Mouse (Mus musculus): ENCODE results near the gene Nlrc3. TPM values are rescaled to one million over a fixed set of nuclear protein-coding genes. Genes with fewer than 3 reads are reported as not detected.
"Not testable (repeated sequence)": the region's sequence is repeated elsewhere in the genome, so short reads cannot be mapped to it uniquely, and the experiment has no call there.

The Nlrc3 gene
- 0.57 and 0.65 TPM in 2 replicates for polyA plus RNA-seq (2014; fragmentation: Nextera tagmentation; extraction: Ambion mirVana)

- ATAC-seq (ENCODE audit: insufficient number of reproducible peaks, low FRiP score, low TSS enrichment, low read depth), result no peak
- Histone ChIP-seq H3K27ac (replicated peaks; ENCODE audit: low read depth, low read length) (no peak within 1 kb of the TSS), H3K36me3 (ENCODE audit: control insufficient read depth, insufficient read depth, low read length) (peaks cover 15% of the 10 kb centered on the region), H3K9me3 (ENCODE audit: control insufficient read depth, low read length) (no peaks in the 10 kb centered on the region), H3K4me3 (ENCODE audit: low read depth, low read length) (no peak within 1 kb of the TSS), H3K9ac (ENCODE audit: low read length) (no peak within 1 kb of the TSS), H3K27me3 (ENCODE audit: control insufficient read depth, insufficient read depth, low read length) (no peaks in the 10 kb centered on the region), H3K4me2 (ENCODE audit: low read depth, severe bottlenecking) (no peak within 1 kb of the TSS), H3K4me1 (ENCODE audit: control insufficient read depth, insufficient read depth, low read length) (no peaks in the 10 kb centered on the region)
- no peak for DNase-seq (ENCODE audit: low spot score)
- WGBS, result 72% methylated on average over 4 of the region's 4 CpGs
Observed at GRCm38 (mm10) chr16:3976251-3976671, at the start of gene Nlrc3. Gene Nlrc3 (minus strand): TSS chr16:3976632.

- no peak for ATAC-seq (ENCODE audit: insufficient number of reproducible peaks, low FRiP score, low TSS enrichment, low read depth)
- Histone ChIP-seq H3K4me1 (ENCODE audit: control insufficient read depth, insufficient read depth, low read length) (no peaks in the 10 kb centered on the region), H3K9me3 (ENCODE audit: control insufficient read depth, low read length) (no peaks in the 10 kb centered on the region), H3K36me3 (ENCODE audit: control insufficient read depth, insufficient read depth, low read length) (no peaks in the 10 kb centered on the region), H3K27me3 (ENCODE audit: control insufficient read depth, insufficient read depth, low read length) (no peaks in the 10 kb centered on the region), H3K27ac (replicated peaks; ENCODE audit: low read depth, low read length) (no peak overlapping the region), H3K9ac (ENCODE audit: low read length) (no peak overlapping the region), H3K4me2 (ENCODE audit: low read depth, severe bottlenecking) (no peak overlapping the region), H3K4me3 (ENCODE audit: low read depth, low read length) (no peak overlapping the region)
- no peak for DNase-seq (ENCODE audit: low spot score)
- WGBS, result 74% methylated on average over 4 of the region's 4 CpGs
Observed at GRCm38 (mm10) chr16:4022719-4023118, 46.3 kb upstream of the Nlrc3 start.

- 78% methylated on average over 1 of the region's 1 CpGs for WGBS
- Histone ChIP-seq H3K4me2 (ENCODE audit: low read depth, severe bottlenecking) (no peak overlapping the region), H3K27ac (replicated peaks; ENCODE audit: low read depth, low read length) (no peak overlapping the region), H3K27me3 (ENCODE audit: control insufficient read depth, insufficient read depth, low read length) (no peaks in the 10 kb centered on the region), H3K36me3 (ENCODE audit: control insufficient read depth, insufficient read depth, low read length) (no peaks in the 10 kb centered on the region), H3K4me1 (ENCODE audit: control insufficient read depth, insufficient read depth, low read length) (no peaks in the 10 kb centered on the region), H3K4me3 (ENCODE audit: low read depth, low read length) (no peak overlapping the region), H3K9me3 (ENCODE audit: control insufficient read depth, low read length) (no peaks in the 10 kb centered on the region), H3K9ac (ENCODE audit: low read length) (no peak overlapping the region)
- DNase-seq (ENCODE audit: low spot score), result no peak
- ATAC-seq (ENCODE audit: insufficient number of reproducible peaks, low FRiP score, low TSS enrichment, low read depth), result no peak
Observed at GRCm38 (mm10) chr16:4021241-4021640, 44.8 kb upstream of the Nlrc3 start.

- not testable (repeated sequence) for H3K4me2 ChIP-seq (ENCODE audit: low read depth, severe bottlenecking); H3K27me3 ChIP-seq (ENCODE audit: control insufficient read depth, insufficient read depth, low read length); ATAC-seq (ENCODE audit: insufficient number of reproducible peaks, low FRiP score, low TSS enrichment, low read depth); H3K4me3 ChIP-seq (ENCODE audit: low read depth, low read length); H3K27ac ChIP-seq (replicated peaks; ENCODE audit: low read depth, low read length); H3K9ac ChIP-seq (ENCODE audit: low read length); H3K4me1 ChIP-seq (ENCODE audit: control insufficient read depth, insufficient read depth, low read length); H3K9me3 ChIP-seq (ENCODE audit: control insufficient read depth, low read length); DNase-seq (ENCODE audit: low spot score); H3K36me3 ChIP-seq (ENCODE audit: control insufficient read depth, insufficient read depth, low read length)
- 67% methylated on average over 6 of the region's 6 CpGs for WGBS
Observed at GRCm38 (mm10) chr16:4017466-4017865, 41.0 kb upstream of the Nlrc3 start.

GRCm38 (mm10) chr16:4016786-4017185, 40.4 kb upstream of the Nlrc3 start:
- not testable (repeated sequence) for H3K9me3 ChIP-seq (ENCODE audit: control insufficient read depth, low read length); H3K36me3 ChIP-seq (ENCODE audit: control insufficient read depth, insufficient read depth, low read length); H3K4me1 ChIP-seq (ENCODE audit: control insufficient read depth, insufficient read depth, low read length); H3K9ac ChIP-seq (ENCODE audit: low read length); H3K27ac ChIP-seq (replicated peaks; ENCODE audit: low read depth, low read length); DNase-seq (ENCODE audit: low spot score); H3K27me3 ChIP-seq (ENCODE audit: control insufficient read depth, insufficient read depth, low read length); H3K4me3 ChIP-seq (ENCODE audit: low read depth, low read length); ATAC-seq (ENCODE audit: insufficient number of reproducible peaks, low FRiP score, low TSS enrichment, low read depth); H3K4me2 ChIP-seq (ENCODE audit: low read depth, severe bottlenecking)
- WGBS, result 75% methylated on average over 17 of the region's 17 CpGs

- H3K4me2 ChIP-seq (ENCODE audit: low read depth, severe bottlenecking), result no peak overlapping the region
- H3K27ac ChIP-seq (replicated peaks; ENCODE audit: low read depth, low read length), result no peak overlapping the region
- H3K9ac ChIP-seq (ENCODE audit: low read length), result no peak overlapping the region
- H3K9me3 ChIP-seq (ENCODE audit: control insufficient read depth, low read length), result no peaks in the 10 kb centered on the region; the same call in 1 of the 2 replicates
- no peaks in the 10 kb centered on the region for H3K36me3 ChIP-seq (ENCODE audit: control insufficient read depth, insufficient read depth, low read length)
- no peak overlapping the region for H3K4me3 ChIP-seq (ENCODE audit: low read depth, low read length)
- no peaks in the 10 kb centered on the region for H3K27me3 ChIP-seq (ENCODE audit: control insufficient read depth, insufficient read depth, low read length)
- no peak for DNase-seq (ENCODE audit: low spot score)
- no peak for ATAC-seq (ENCODE audit: insufficient number of reproducible peaks, low FRiP score, low TSS enrichment, low read depth)
- no peaks in the 10 kb centered on the region for H3K4me1 ChIP-seq (ENCODE audit: control insufficient read depth, insufficient read depth, low read length)
- WGBS, result 79% methylated on average over 5 of the region's 5 CpGs
Observed at GRCm38 (mm10) chr16:4014040-4014668, 37.7 kb upstream of the Nlrc3 start.

- DNase-seq (ENCODE audit: low spot score) (no peak), ATAC-seq (ENCODE audit: insufficient number of reproducible peaks, low FRiP score, low TSS enrichment, low read depth) (no peak)
- H3K27me3 ChIP-seq (ENCODE audit: control insufficient read depth, insufficient read depth, low read length), result no peaks in the 10 kb centered on the region
- H3K36me3 ChIP-seq (ENCODE audit: control insufficient read depth, insufficient read depth, low read length), result no peaks in the 10 kb centered on the region
- no peak overlapping the region for H3K9ac ChIP-seq (ENCODE audit: low read length)
- H3K27ac ChIP-seq (replicated peaks; ENCODE audit: low read depth, low read length), result no peak overlapping the region
- no peak overlapping the region for H3K4me2 ChIP-seq (ENCODE audit: low read depth, severe bottlenecking)
- no peaks in the 10 kb centered on the region; the same call in 1 of the 2 replicates for H3K9me3 ChIP-seq (ENCODE audit: control insufficient read depth, low read length)
- H3K4me1 ChIP-seq (ENCODE audit: control insufficient read depth, insufficient read depth, low read length), result no peaks in the 10 kb centered on the region
- 77% methylated on average over 4 of the region's 4 CpGs for WGBS
- H3K4me3 ChIP-seq (ENCODE audit: low read depth, low read length), result no peak overlapping the region
Observed at GRCm38 (mm10) chr16:4012882-4013570, 36.6 kb upstream of the Nlrc3 start.

GRCm38 (mm10) chr16:4003489-4004398, 27.3 kb upstream of the Nlrc3 start, which contains the start of gene Slx4:
Gene Slx4 (minus strand): TSS chr16:4003770.
- peak; percentile 94 for DNase-seq (ENCODE audit: low spot score)
- Histone ChIP-seq H3K36me3 (ENCODE audit: control insufficient read depth, insufficient read depth, low read length) (peaks cover 3% of the 10 kb centered on the region; the same call in 1 of the 2 replicates), H3K9me3 (ENCODE audit: control insufficient read depth, low read length) (no peaks in the 10 kb centered on the region; the same call in 1 of the 2 replicates), H3K27me3 (ENCODE audit: control insufficient read depth, insufficient read depth, low read length) (no peaks in the 10 kb centered on the region), H3K27ac (replicated peaks; ENCODE audit: low read depth, low read length) (peak within 1 kb of the TSS; percentile 73), H3K4me1 (ENCODE audit: control insufficient read depth, insufficient read depth, low read length) (0 out of 2 replicates have a peak, but pooled peaks cover 4% of the 10 kb centered on the region), H3K9ac (ENCODE audit: low read length) (peak within 1 kb of the TSS; percentile 79), H3K4me2 (ENCODE audit: low read depth, severe bottlenecking) (peak within 1 kb of the TSS; percentile 71), H3K4me3 (ENCODE audit: low read depth, low read length) (peak within 1 kb of the TSS; percentile 82)
- 1% methylated on average over 58 of the region's 58 CpGs for WGBS
- ATAC-seq (ENCODE audit: insufficient number of reproducible peaks, low FRiP score, low TSS enrichment, low read depth), result peak; percentile 95

Measured in limb, embryonic 11.5 days (tissue).